Mouse (Mus musculus) adrenal gland, postnatal 0 days (tissue): ENCODE measurements around the gene Hey2. TPM values are rescaled to one million over a fixed set of nuclear protein-coding genes. Genes with fewer than 3 reads are reported as not detected.

Experiments
- polyA plus RNA-seq: library from polyadenylated mRNA; unstranded; fragments of >200 nt; fragmentation: Nextera tagmentation; extraction: Ambion mirVana; gene quantifications from 2 replicates; pipeline ENCODE4 v1.2.1, GENCODE M21; 2015

Hey2 gene
- polyA plus RNA-seq, result 2.5 and 3.3 TPM in 2 replicates

GRCm38 (mm10) chr10:30842643-30843437 is at the start of gene Hey2:
Gene Hey2, minus strand, starts transcription at chr10:30842801.

GRCm38 (mm10) chr10:30802681-30803586 is 39.7 kb downstream of the Hey2 start, which contains the start of gene Ncoa7:
Gene Ncoa7, minus strand, starts transcription at chr10:30803326.

Other genes with a start within 250 kb of the Hey2 start
- gene Trmt11, start 242.1 kb downstream of the Hey2 start, polyA plus RNA-seq, result 26.1 and 27.0 TPM in 2 replicates
- gene Hint3, start 213.2 kb downstream of the Hey2 start, polyA plus RNA-seq, result 72.9 and 90.0 TPM in 2 replicates
- 21.3 and 22.0 TPM in 2 replicates for gene Ncoa7, start 39.5 kb downstream of the Hey2 start, polyA plus RNA-seq